Comparison of ENCODE assay signal across 17 mouse cellular contexts in genomic region chr8:114220779-114221178, GRCm38 (mm10). TPM values are rescaled to one million over a fixed set of nuclear protein-coding genes. Genes with fewer than 3 reads are reported as not detected.
"Had no signal": no experiment of that assay in that cellular context is flagged by ENCODE, and none has a peak within 500 bp of the region (broad histone marks: within the 10 kb centered on the region; RNA-seq: fewer than 3 reads in every experiment).

No protein-coding gene starts in this region.

- H3K4me2 ChIP-seq: limb, embryonic 15.5 days; liver, embryonic 11.5 days; lung, embryonic 14.5 days; midbrain, embryonic 12.5 days had no signal

- H3K9me3 ChIP-seq: limb, embryonic 15.5 days; midbrain, embryonic 12.5 days had no signal

- H3K27me3 ChIP-seq: limb, embryonic 15.5 days; midbrain, embryonic 12.5 days had no signal

- H3K36me3 ChIP-seq: limb, embryonic 15.5 days had no signal

- DNase-seq: kidney, postnatal 25 days; layer of hippocampus, adult 9-11 months; liver, postnatal 0 days; lung, embryonic 14.5 days; thymus, adult 18-20 months; thymus, postnatal 36 days had no signal

- H3K9ac ChIP-seq: limb, embryonic 15.5 days; liver, embryonic 14.5 days; liver, postnatal 0 days; lung, embryonic 14.5 days; midbrain, embryonic 12.5 days had no signal

- H3K4me3 ChIP-seq: layer of hippocampus, adult 2 months; limb, embryonic 15.5 days; midbrain, embryonic 12.5 days had no signal

- H3K27ac ChIP-seq: kidney, postnatal 0 days; layer of hippocampus, adult 2 months; limb, embryonic 15.5 days; liver, embryonic 14.5 days; macrophage; midbrain, embryonic 12.5 days had no signal

- ATAC-seq: liver, postnatal 0 days; lung, postnatal 0 days; midbrain, embryonic 16.5 days had no signal

- H3K4me1 ChIP-seq: limb, embryonic 15.5 days; midbrain, embryonic 12.5 days had no signal

RNA-seq across cellular contexts. Expression of gene Vat1l, which starts 15.4 kb away (rescaled TPM):
- total RNA-seq: megakaryocyte, adult 5-6 weeks had no signal
- polyA plus RNA-seq: liver, postnatal 0 days; macrophage; spleen, adult 2 months had no signal
